Mouse (Mus musculus): Measurements from ENCODE around the gene Trp53bp2. TPM values are rescaled to one million over a fixed set of nuclear protein-coding genes. Genes with fewer than 3 reads are reported as not detected.

The Trp53bp2 gene
- total RNA-seq, 2 experiments from 2014 or later, result 9.1 to 10.7 TPM

DNA sequence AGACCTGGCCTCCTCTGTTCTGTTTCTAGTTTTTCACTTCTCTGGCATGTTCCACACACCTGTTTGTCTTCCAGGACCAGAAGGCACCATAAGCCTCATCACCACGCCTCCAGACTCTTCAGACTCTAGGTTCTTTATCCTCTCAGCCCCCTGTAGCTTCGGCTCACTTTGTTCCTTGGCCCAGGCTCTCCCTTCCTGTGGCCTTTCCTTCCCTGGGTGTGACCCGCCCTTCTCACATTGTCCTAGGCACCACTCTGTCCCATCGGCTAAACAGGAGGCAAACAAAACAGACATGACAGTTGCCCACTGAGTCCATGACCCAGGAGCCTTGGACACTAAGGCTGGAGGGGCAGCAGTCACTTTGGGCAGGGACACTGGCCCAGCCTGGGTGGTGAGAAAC is 91.3 kb downstream of the Trp53bp2 start:
- no peak for DNase-seq (ENCODE audit: low spot score)

DNA sequence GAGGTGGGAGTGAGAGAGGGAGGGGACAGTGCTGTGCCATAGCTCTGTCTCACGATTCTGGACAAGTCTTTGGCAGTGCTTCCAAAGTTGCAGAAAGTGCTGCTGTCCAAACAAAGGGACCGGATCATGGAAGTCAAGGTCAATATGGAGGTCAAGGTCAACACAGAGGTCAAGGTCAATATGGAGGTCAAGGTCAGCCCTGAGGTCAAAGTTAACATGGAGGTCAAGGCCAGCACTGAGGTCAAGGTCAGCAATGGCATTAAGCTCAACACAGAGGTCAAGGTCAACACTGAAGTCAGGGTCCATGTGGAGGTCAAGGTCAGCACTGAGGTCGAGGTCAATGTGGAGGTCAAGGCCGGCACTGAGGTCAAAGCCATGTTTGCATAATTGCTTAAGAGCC is 91.9 kb downstream of the Trp53bp2 start:
- no peak for DNase-seq (ENCODE audit: low spot score)

DNA sequence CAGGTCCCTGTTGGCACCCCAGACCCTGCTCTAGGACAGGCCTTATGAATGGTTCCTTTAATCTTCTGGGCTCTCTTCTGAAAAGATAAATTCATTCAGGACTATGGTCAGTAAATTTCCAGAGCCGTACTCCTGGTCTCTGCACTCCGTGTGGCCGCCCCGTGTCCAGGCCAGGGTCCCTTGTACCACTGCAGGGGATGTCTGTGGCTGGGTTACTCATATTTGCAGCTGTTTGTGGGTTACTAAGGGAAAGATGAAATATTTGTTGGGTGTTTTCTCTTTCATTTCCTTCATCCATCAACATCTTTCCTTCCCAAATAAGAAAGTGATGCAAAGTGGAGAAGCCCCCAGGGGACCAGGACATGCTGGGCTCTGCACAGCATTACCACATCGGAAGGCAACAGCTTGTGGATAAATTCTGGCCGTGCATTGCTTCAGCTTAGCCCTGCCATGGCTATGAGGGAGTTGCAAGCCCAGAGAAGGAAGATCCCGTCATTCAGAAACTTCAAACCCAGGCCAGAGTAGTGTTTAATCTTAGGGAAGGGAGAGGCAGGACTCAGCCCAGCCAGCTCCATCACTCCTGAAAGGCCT is 92.9 kb downstream of the Trp53bp2 start:
- DNase-seq (ENCODE audit: low spot score), result peak; percentile 68

GRCm38 (mm10) chr1:182502491-182503050 is 93.6 kb downstream of the Trp53bp2 start:
- no peak for DNase-seq (ENCODE audit: low spot score)

DNA sequence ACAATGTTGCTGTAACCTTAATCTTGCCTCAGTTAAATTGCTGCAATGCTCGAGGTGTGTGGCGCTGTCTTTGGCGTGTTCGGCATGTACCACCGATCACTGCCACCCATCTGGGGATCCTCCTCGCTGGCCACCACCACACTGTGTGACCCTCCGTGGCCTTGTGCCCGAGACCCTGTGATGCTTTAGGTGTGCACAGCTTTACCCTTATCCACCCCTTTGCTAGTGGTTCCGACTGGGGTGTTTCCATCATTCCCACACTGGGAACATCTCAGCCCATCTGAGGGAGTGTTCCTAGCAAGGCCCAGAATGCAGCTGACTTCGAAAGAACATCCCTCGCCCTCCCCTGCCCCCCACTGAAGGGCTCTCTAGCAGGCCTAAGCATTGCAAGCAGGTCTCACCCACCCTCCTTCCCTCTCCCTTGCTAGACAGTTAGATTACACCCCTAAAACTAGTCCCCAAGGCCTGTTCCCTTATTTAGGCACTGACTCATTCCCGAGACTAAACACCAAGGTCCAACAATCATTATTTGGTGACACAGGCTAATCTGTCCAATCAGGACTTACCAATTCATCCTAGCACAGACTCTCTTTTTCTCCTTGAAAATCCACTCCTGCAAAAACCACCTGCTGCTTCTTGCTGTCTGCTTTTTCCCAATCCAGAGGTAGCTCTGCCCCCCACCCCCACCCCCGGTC is 94.4 kb downstream of the Trp53bp2 start:
- no peak for DNase-seq (ENCODE audit: low spot score)

- DNase-seq (ENCODE audit: low spot score), result peak; percentile 69
Measured at GRCm38 (mm10) chr1:182504223-182504622, 95.3 kb downstream of the Trp53bp2 start.

DNA sequence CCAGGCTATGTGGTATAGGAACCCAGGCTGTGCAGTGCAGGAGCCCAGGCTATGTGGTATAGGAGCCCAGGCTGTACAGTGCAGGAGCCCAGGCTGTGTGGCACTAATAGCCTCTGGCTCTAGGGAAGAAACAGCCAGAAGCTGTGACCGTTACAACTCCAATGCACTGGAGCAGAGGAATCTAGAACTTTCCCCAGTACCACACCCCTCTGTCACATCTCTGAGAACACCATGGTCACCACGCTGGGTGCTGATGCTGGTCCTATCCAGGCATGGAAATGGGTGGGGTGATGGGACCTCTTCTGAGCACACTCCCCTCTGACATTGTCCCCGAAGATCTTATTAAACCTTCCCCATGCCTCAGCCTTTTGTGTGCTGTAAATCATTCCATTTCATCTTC is 96.3 kb downstream of the Trp53bp2 start:
- DNase-seq (ENCODE audit: low spot score), result no peak

- DNase-seq (ENCODE audit: low spot score), result peak; percentile 64
Measured at GRCm38 (mm10) chr1:182506229-182506986, 97.4 kb downstream of the Trp53bp2 start.

DNA sequence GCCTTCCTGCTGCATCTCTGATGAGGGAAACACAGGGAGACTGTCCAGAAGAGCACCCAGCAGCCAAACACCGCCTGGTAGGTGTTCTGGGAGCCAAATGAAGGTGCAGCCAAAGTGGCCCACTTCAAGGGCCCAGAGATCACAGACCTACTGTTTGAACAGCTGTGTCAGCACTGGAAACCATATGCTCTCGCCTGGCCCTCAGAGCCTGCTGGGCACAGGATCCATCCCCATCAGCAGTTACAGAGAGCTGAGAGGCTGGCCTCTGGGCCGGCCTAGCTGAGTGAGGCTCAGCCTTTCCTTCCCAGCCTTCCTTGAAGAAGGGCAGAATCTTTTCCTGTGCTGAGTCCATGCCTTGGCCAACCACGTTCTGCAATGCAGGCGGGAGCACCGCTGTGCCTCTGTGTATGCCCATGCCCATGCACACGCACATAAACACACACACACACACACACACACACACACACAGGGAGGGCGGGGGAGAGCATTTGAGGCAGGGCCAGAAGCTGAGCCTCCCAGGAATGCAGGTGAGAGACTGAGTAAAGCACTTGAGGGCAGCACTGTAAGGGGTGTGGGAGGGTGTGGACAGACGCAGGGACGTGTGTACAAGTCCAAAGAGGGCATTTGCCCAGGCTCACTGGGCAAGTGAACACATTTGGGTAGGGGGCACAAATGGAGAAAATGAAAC is 100.3 kb downstream of the Trp53bp2 start:
- DNase-seq (ENCODE audit: low spot score), result peak; percentile 58

DNA sequence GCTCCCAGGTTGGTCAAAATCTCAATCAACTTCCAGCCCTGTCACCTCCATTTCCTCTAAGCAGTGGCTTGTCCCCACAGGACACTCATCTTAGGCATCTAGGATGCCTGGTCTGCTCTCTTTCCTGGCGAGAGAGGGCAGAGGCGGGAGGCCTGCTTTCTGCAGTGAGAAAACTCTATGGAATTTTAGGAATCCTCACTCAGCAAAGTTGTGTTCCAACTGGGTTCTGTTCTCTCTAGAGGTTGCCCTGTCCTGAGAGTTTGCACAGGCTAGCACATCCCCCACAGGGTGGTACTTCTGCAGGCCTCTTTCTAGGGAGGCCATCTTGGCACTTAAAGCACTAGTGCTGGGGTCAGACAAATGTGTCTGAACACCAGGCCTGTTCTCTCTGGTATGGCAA is 102.1 kb downstream of the Trp53bp2 start:
- no peak for DNase-seq (ENCODE audit: low spot score)

- no peak for DNase-seq (ENCODE audit: low spot score)
Measured at GRCm38 (mm10) chr1:182511778-182512177, 102.8 kb downstream of the Trp53bp2 start.

Other genes with a start within 250 kb of the Trp53bp2 start
- not detected for gene Vmn1r1, start 244.7 kb upstream of the Trp53bp2 start, total RNA-seq (2021)
- 10 to 100 TPM; 15.8 to 17.0 TPM for gene Degs1, start 126.4 kb upstream of the Trp53bp2 start, total RNA-seq (2021)
- 10 to 100 TPM; 21.0 to 22.1 TPM for gene Fbxo28, start 67.5 kb upstream of the Trp53bp2 start, total RNA-seq (2021)
- 10 to 100 TPM; 50.2 to 54.2 TPM for gene Capn2, start 108.4 kb downstream of the Trp53bp2 start, total RNA-seq (2021)
- not detected for gene Capn8, start 155.8 kb downstream of the Trp53bp2 start, total RNA-seq (2021)